Mouse (Mus musculus) megakaryocyte, embryonic 14.5 days (primary cell): Measurements from ENCODE around the gene H2-T23.

Experiments used
- FLI1 ChIP-seq: IDR thresholded peaks from 2 replicates; pipeline ENCODE4 v1.6.1; 2012; ENCODE audit warnings: low read length, inconsistent platforms, mixed read lengths
- GATA1 ChIP-seq: IDR thresholded peaks from 3 replicates; pipeline ENCODE4 v1.6.1; 2012; ENCODE audit warnings: mixed read lengths, low read length, inconsistent platforms, borderline replicate concordance

DNA sequence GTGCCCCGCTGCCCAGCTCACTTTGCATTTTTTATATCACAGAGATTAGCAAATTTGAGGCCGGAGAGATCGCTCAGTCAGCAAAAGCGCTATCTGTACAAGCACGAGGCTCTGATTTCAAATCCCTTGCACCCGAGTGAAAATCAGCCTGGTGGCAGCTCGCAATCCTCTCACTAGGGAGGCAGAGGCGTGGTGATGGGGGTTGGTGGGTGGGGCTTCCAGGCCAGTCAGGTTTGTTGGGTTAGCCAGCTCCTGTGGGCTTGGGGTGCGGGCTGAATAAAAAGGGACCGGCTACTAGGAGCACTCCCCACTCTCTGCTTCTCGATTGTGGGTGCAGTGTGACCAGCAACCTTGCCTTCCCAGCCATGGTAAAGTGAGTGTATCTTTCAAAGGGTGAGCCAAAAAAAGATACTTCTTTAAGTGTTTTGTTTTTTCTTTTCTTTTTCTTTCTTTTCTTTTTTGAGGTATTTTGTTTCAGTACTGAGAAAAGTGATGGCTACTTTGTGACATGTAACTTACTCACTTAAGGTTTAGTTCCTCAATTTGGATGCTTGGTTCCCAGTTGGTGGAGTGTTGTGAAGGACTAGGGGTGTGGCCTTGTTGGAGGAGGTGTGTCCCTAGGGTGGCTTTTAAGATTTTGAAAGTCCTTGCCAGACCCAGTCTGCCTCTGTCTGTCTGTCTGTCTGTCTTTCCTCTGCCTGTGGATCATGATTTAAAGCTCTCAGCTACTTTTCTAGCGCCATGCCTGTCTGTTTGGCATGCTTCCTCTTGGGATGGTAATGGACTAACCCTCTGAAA is 34.7 kb downstream of the H2-T23 start:
- TF ChIP-seq GATA1, result no peak
- no peak for TF ChIP-seq FLI1
